Mouse (Mus musculus): ENCODE measurements around the gene Ermard. TPM values are rescaled to one million over a fixed set of nuclear protein-coding genes. Genes with fewer than 3 reads are reported as not detected.

Ermard gene
- total RNA-seq, 1 experiment from 2014 or later = 75.4 TPM

DNA sequence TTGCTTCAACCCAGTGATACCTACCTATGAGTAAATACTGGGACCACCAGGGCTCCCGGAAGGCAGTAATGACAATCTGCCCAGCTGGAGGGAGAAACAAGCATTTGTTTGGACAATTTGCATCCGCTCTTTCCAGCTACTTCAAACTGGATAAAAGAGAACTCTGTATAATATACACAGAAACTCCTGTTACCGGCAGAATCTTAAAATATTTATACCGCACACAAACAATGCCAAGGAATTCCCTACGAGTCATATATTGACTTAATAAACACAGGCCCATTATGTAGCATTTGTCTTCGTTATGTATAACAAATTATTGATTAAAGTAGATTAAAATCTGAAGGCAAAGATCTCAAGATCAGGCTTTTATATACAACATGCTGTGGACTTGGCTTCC lies 79.6 kb downstream of the Ermard start:
- DNase-seq = no peak

DNA sequence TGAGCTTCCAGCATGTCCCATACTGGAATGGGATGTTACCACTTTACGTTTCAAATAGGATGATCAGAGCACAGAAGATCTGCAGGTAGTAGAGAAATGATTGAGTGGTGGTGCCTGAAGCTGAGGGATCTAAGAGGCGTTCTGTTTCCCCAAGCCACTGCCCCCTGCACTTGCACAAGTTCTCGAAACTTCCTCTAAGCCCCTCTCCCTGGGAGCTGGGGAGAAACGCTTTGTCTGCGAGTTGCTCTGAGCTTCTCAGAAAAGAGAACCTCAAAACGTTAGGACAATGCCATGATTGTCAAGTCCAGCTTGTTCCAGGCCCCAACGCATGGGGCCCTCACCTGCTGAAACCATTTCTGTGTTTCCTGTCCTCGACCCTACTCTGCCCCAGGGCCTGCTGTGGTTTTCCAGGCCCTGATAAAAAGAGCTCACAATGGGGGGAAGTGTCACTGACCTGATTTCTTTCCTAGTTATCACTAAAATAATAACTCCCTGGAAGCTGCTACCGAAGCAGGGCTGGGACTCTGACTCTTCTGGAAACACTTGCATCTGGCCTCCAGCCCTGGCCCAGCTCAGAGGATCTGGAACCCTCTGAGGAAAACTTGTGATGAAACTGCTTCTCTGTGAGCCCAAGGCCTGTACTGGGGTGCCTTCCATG lies 88.8 kb downstream of the Ermard start:
- DNase-seq = peak; percentile 14

DNA sequence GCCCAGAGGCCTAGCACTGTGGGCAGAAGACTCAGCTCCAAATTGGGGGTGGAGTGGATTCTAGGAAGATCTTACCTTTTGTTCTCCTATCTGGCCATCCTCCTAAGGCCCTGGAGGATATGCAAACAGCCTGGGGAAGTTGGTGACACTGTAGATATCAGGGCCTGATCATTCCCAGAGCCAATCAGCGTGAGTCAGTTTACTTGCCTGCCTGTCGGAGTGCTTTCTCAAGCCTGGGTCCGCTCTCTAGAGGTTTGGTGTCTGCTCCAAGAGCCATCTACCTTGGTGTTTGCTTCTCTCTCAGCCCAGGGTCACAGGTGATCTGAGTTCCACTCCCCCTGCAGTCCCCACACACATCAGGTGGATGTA lies 89.3 kb downstream of the Ermard start:
- DNase-seq = no peak

DNA sequence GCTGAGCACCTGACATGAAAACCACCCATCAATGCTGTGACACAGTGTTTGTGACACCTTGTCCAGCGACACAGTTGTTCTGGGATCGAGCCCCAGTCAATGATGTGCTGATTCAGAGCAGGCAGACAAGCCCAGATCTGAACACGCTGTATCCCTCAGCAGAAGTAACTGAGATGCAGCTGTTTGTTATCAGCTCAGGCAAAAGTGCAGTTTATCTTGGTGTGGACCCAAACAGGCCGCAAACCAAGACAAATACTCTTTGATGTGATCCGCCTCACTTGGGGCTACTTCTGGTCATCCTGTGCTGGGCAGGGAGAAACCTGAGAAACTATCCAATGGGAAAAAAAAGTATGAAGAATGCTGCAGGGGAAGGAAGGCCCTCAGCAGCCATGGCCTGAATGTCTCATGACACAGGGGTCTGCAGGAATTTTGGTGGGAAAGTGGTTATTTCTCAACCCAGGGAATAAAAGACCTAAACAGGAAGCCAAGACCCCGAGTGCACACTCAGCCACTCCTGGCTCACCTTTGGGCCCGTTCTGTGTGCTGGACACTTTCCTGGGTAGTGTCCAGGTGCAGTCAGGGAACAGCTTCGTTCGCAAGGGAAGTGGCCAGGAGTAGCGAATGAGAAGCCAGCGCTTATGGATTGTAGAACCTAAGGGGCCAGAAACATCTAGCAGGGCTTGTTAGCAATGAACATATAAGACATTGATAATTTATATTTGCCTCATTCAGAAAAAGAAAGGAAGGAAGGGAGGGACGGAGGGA lies 94.1 kb downstream of the Ermard start:
- DNase-seq = no peak

DNA sequence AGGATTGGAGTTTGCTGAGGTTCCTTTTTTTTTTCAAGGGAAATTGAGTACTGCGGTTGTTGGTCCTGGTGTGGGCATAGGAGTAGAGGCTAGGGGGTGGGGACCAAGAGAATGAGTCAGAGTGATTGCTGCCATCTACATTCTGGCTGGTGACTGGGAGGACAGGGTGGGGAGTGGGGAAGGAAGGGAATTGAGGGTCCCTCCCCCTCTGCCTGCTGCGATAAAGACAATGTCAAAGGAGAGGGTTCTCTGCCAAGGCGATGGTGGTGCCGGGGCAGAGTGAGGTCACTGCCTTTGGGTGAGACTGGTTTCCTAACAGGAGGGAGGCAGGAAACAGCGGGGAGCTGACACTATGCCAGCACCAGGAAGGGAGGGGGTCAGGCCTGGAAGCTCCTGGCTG lies 96.4 kb downstream of the Ermard start:
- DNase-seq = peak; percentile 32

Other genes starting within 250 kb of the Ermard start
- 8.3 and 8.4 TPM in 2 replicates for gene Wdr27, start 98.0 kb upstream of the Ermard start, total RNA-seq (2021)
- gene 1600012H06Rik, start 98.0 kb upstream of the Ermard start, total RNA-seq (2021) = 36.5 and 55.1 TPM in 2 replicates
- 70.1 and 76.4 TPM in 2 replicates for gene Phf10, start 79.9 kb upstream of the Ermard start, total RNA-seq (2021)
- gene 9030025P20Rik, start 62.7 kb upstream of the Ermard start, total RNA-seq (2021) = 8.7 and 9.6 TPM in 2 replicates
- not detected in 2 replicates for gene Gm3417, start 62.4 kb upstream of the Ermard start, total RNA-seq (2021)
- 1.8 and 6.3 TPM in 2 replicates for gene Gm3435, start 31.0 kb upstream of the Ermard start, total RNA-seq (2021)
- 0.85 and 2.8 TPM in 2 replicates for gene Tcte3, start 280 bp downstream of the Ermard start, total RNA-seq (2021)
- 7.7 and 9.5 TPM in 2 replicates for gene Gm3448, start 329 bp downstream of the Ermard start, total RNA-seq (2021)

All from adrenal gland, postnatal 25 days (tissue).